Mouse (Mus musculus): ENCODE data around the gene Fam71e1. TPM values are rescaled to one million over a fixed set of nuclear protein-coding genes. Genes with fewer than 3 reads are reported as not detected.
A peak's percentile ranks its signal among the peaks of the same experiment; 100 is the strongest.

The Fam71e1 gene
- polyA plus RNA-seq, 1 experiment from 2014 or later: 9.2 TPM

DNA sequence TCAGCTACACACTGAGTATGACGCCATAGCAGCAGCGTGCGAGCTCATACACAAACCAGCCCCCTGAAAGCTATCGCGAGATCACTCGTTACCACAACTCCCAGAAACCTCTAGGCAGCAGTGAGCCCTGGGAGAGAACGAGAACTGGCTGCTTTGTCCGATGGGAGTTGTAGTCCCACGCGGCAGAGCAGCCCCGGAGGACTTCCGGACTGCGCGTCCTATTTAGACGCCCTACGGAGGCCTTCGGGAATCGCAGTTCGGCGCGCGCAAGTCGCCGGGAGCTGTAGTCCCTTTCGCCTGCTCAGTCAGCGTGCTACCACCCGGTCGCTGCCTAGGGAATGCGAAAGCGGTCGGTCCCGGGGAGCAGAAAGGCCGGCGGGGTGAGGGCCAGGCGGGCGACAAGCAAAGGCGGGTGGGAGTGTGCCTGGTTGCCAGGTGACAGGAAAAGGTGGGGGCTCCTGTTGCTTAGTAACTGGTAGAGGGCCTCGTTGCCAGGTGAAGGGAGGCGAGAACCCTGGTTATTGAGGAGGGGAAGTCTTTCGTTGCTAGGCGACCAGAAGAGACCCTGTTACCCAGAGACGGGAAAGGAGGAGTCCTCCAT lies 28.5 kb upstream of the Fam71e1 start, which contains the start of gene Josd2:
TSS of gene Josd2 (plus strand) at position 170 of the 601 bp plus-strand sequence.
- peaks cover 49 to 55% of the 10 kb centered on the region in 2 experiments for H3K4me1 ChIP-seq (ENCODE audit: control insufficient read depth in 2 of 2, insufficient read depth in 2 of 2, low read length in 2 of 2)
- peak within 1 kb of the TSS; percentile 84 for H3K9ac ChIP-seq (ENCODE audit: low read length)
- H3K9me3 ChIP-seq (ENCODE audit: control insufficient read depth, low read length): no peaks in the 10 kb centered on the region
- peak; percentile 82 for ATAC-seq (ENCODE audit: insufficient number of reproducible peaks, insufficient read depth, low FRiP score, low read depth)
- no peaks in the 10 kb centered on the region for H3K36me3 ChIP-seq (ENCODE audit: control insufficient read depth, insufficient read depth, low read length)
- peak within 1 kb of the TSS; percentile 95 for H3K4me2 ChIP-seq (ENCODE audit: low read length)
- peak within 1 kb of the TSS; percentile 97 to 99 for H3K27ac ChIP-seq (replicated peaks in 1 of 2; ENCODE audit: control insufficient read depth in 1 of 2, insufficient read depth in 1 of 2, low read depth in 2 of 2, low read length in 2 of 2)
- peaks cover under 1% of the 10 kb centered on the region; the same call in 1 of the 2 replicates for H3K27me3 ChIP-seq (ENCODE audit: control insufficient read depth, insufficient read depth, low read length)
- H3K4me3 ChIP-seq (ENCODE audit: control insufficient read depth in 1 of 2, insufficient read depth in 1 of 2, low read depth in 1 of 2, low read length in 2 of 2): peak within 1 kb of the TSS; percentile 71 to 83
- WGBS: 1% methylated on average over 42 of the region's 42 CpGs

- no peak for ATAC-seq (ENCODE audit: insufficient number of reproducible peaks, insufficient read depth, low FRiP score, low read depth)
- no peaks in the 10 kb centered on the region for H3K9me3 ChIP-seq (ENCODE audit: control insufficient read depth, low read length)
- 17% methylated on average over 14 of the region's 15 CpGs for WGBS
- peak overlapping the region; percentile 71 to 83 for H3K4me3 ChIP-seq (ENCODE audit: control insufficient read depth in 1 of 2, insufficient read depth in 1 of 2, low read depth in 1 of 2, low read length in 2 of 2)
- H3K9ac ChIP-seq (ENCODE audit: low read length): peak overlapping the region; percentile 84
- no peaks in the 10 kb centered on the region for H3K27me3 ChIP-seq (ENCODE audit: control insufficient read depth, insufficient read depth, low read length)
- no peaks in the 10 kb centered on the region for H3K36me3 ChIP-seq (ENCODE audit: control insufficient read depth, insufficient read depth, low read length)
- H3K4me2 ChIP-seq (ENCODE audit: low read length): peak overlapping the region; percentile 95
- H3K4me1 ChIP-seq (ENCODE audit: control insufficient read depth in 2 of 2, insufficient read depth in 2 of 2, low read length in 2 of 2): peaks cover 49 to 55% of the 10 kb centered on the region in 2 experiments
- H3K27ac ChIP-seq (replicated peaks in 1 of 2; ENCODE audit: control insufficient read depth in 1 of 2, insufficient read depth in 1 of 2, low read depth in 2 of 2, low read length in 2 of 2): peak overlapping the region; percentile 97 to 99
Observed at GRCm38 (mm10) chr7:44468644-44469285, 27.6 kb upstream of the Fam71e1 start.

- no peaks in the 10 kb centered on the region for H3K36me3 ChIP-seq (ENCODE audit: control insufficient read depth, insufficient read depth, low read length)
- peak overlapping the region; percentile 84 for H3K9ac ChIP-seq (ENCODE audit: low read length)
- 50% methylated on average over 16 of the region's 16 CpGs for WGBS
- peak overlapping the region; percentile 95 for H3K4me2 ChIP-seq (ENCODE audit: low read length)
- no peak for ATAC-seq (ENCODE audit: insufficient number of reproducible peaks, insufficient read depth, low FRiP score, low read depth)
- peaks cover 50 to 51% of the 10 kb centered on the region in 2 experiments for H3K4me1 ChIP-seq (ENCODE audit: control insufficient read depth in 2 of 2, insufficient read depth in 2 of 2, low read length in 2 of 2)
- H3K27me3 ChIP-seq (ENCODE audit: control insufficient read depth, insufficient read depth, low read length): no peaks in the 10 kb centered on the region
- H3K4me3 ChIP-seq (ENCODE audit: control insufficient read depth in 1 of 2, insufficient read depth in 1 of 2, low read depth in 1 of 2, low read length in 2 of 2): no peak overlapping the region
- H3K9me3 ChIP-seq (ENCODE audit: control insufficient read depth, low read length): no peaks in the 10 kb centered on the region
- H3K27ac ChIP-seq (replicated peaks in 1 of 2; ENCODE audit: control insufficient read depth in 1 of 2, insufficient read depth in 1 of 2, low read depth in 2 of 2, low read length in 2 of 2): peak overlapping the region; percentile 97 to 99
Observed at GRCm38 (mm10) chr7:44469677-44470675, 26.4 kb upstream of the Fam71e1 start.

- H3K27me3 ChIP-seq (ENCODE audit: control insufficient read depth, insufficient read depth, low read length): no peaks in the 10 kb centered on the region
- no peaks in the 10 kb centered on the region for H3K36me3 ChIP-seq (ENCODE audit: control insufficient read depth, insufficient read depth, low read length)
- H3K4me1 ChIP-seq (ENCODE audit: control insufficient read depth in 2 of 2, insufficient read depth in 2 of 2, low read length in 2 of 2): peaks cover 52 to 53% of the 10 kb centered on the region in 2 experiments
- peak overlapping the region; percentile 68 for H3K9ac ChIP-seq (ENCODE audit: low read length)
- peak overlapping the region; percentile 97 to 99 for H3K27ac ChIP-seq (replicated peaks in 1 of 2; ENCODE audit: control insufficient read depth in 1 of 2, insufficient read depth in 1 of 2, low read depth in 2 of 2, low read length in 2 of 2)
- WGBS: 63% methylated on average over 16 of the region's 16 CpGs
- no peak overlapping the region for H3K4me3 ChIP-seq (ENCODE audit: control insufficient read depth in 1 of 2, insufficient read depth in 1 of 2, low read depth in 1 of 2, low read length in 2 of 2)
- no peak for ATAC-seq (ENCODE audit: insufficient number of reproducible peaks, insufficient read depth, low FRiP score, low read depth)
- H3K9me3 ChIP-seq (ENCODE audit: control insufficient read depth, low read length): no peaks in the 10 kb centered on the region
- H3K4me2 ChIP-seq (ENCODE audit: low read length): peak overlapping the region; percentile 73
Observed at GRCm38 (mm10) chr7:44470696-44471612, 25.4 kb upstream of the Fam71e1 start.

DNA sequence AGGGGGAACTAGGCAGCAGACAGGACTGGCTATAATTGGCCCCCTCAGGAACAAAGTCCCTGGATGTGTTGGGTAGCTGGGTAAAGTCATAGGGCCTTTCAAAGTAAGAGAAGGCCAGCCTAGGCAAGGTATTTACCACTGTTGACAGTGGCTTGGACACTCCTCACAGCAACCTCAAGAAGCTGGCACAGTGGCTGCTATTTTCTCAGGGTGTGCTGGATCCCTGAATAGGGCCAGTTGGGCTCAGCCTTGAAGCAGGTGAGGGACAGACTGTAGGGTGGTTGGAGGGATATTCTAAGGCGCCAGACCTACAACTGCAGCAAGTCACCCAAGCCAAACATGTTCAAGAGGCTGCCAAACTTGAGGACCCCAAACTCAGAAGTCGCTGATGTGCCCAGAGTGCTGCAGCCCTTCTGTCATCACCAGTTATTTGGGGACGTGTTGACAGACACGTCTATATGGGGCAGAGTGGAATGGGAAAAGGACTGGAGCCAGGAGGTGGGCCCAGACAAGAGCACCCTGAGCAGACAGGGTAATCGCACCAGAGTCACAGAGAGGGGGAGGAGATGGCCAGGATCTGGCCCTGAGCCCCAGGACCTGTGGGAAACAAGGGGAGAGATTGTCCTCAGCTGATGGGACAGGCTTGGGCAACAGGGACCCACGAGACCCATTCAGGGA lies 24.4 kb upstream of the Fam71e1 start:
- WGBS: 14% methylated on average over 6 of the region's 6 CpGs
- Histone ChIP-seq H3K4me1 (ENCODE audit: control insufficient read depth in 2 of 2, insufficient read depth in 2 of 2, low read length in 2 of 2) (peaks cover 52% of the 10 kb centered on the region in 2 experiments), H3K9ac (ENCODE audit: low read length) (peak overlapping the region; percentile 95), H3K27ac (replicated peaks in 1 of 2; ENCODE audit: control insufficient read depth in 1 of 2, insufficient read depth in 1 of 2, low read depth in 2 of 2, low read length in 2 of 2) (peak overlapping the region; percentile 97 to 99), H3K4me3 (ENCODE audit: control insufficient read depth in 1 of 2, insufficient read depth in 1 of 2, low read depth in 1 of 2, low read length in 2 of 2) (peak overlapping the region in 1 of 2 experiments; percentile 54; a peak in 1 of 4 replicates), H3K9me3 (ENCODE audit: control insufficient read depth, low read length) (no peaks in the 10 kb centered on the region), H3K27me3 (ENCODE audit: control insufficient read depth, insufficient read depth, low read length) (no peaks in the 10 kb centered on the region), H3K36me3 (ENCODE audit: control insufficient read depth, insufficient read depth, low read length) (no peaks in the 10 kb centered on the region), H3K4me2 (ENCODE audit: low read length) (peak overlapping the region; percentile 73)
- peak; percentile 61 for ATAC-seq (ENCODE audit: insufficient number of reproducible peaks, insufficient read depth, low FRiP score, low read depth)

DNA sequence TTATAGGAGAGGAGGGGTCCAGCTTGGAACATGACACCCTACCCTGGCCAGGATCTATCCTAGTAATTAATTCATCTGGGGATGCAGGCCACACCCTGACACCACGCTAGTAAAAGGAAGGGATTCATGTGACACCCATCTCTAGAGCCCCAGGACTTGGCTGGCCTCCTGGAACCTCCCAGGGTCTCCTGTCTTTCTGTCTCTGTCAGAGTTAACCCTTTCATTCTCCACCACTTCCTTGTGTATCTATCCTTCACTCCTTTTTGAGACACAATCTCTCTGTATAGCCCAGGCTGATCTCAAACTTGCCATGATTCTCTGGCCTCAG lies 23.9 kb upstream of the Fam71e1 start:
- Histone ChIP-seq H3K4me1 (ENCODE audit: control insufficient read depth in 2 of 2, insufficient read depth in 2 of 2, low read length in 2 of 2) (peaks cover 47 to 52% of the 10 kb centered on the region in 2 experiments), H3K9ac (ENCODE audit: low read length) (peak overlapping the region; percentile 95), H3K27ac (replicated peaks in 1 of 2; ENCODE audit: control insufficient read depth in 1 of 2, insufficient read depth in 1 of 2, low read depth in 2 of 2, low read length in 2 of 2) (peak overlapping the region; percentile 93 to 99), H3K4me2 (ENCODE audit: low read length) (peak overlapping the region; percentile 73), H3K27me3 (ENCODE audit: control insufficient read depth, insufficient read depth, low read length) (no peaks in the 10 kb centered on the region), H3K36me3 (ENCODE audit: control insufficient read depth, insufficient read depth, low read length) (no peaks in the 10 kb centered on the region), H3K9me3 (ENCODE audit: control insufficient read depth, low read length) (no peaks in the 10 kb centered on the region), H3K4me3 (ENCODE audit: control insufficient read depth in 1 of 2, insufficient read depth in 1 of 2, low read depth in 1 of 2, low read length in 2 of 2) (peak overlapping the region; percentile 13 to 54; a peak in 3 of 4 replicates)
- no peak for ATAC-seq (ENCODE audit: insufficient number of reproducible peaks, insufficient read depth, low FRiP score, low read depth)
- WGBS: 6% methylated on average over 1 of the region's 1 CpGs
